Mouse (Mus musculus): ENCODE measurements at regions not wholly inside any gene's neighbourhood (a gene's known extent, or its start where the extent isn't known, plus 50 kb on each side); places are given as distances from the start of the nearest gene placed in this dataset.

GRCm38 (mm10) chr1:35331602-35332339 lies 482.0 kb downstream of the Plekhb2 start:
- ATAC-seq (replicated peaks in 1 of 2; ENCODE audit: insufficient read depth in 1 of 2, low FRiP score in 2 of 2, low TSS enrichment in 1 of 2, low read depth in 1 of 2, poor library complexity in 2 of 2, severe bottlenecking in 2 of 2): peak in 1 of 2 experiments; percentile 44; a peak in 2 of 4 replicates

GRCm38 (mm10) chr1:35332340-35332684 lies 482.5 kb downstream of the Plekhb2 start:
- ATAC-seq (replicated peaks in 1 of 2; ENCODE audit: insufficient read depth in 1 of 2, low FRiP score in 2 of 2, low TSS enrichment in 1 of 2, low read depth in 1 of 2, poor library complexity in 2 of 2, severe bottlenecking in 2 of 2): peak; percentile 86 to 89

- ATAC-seq (replicated peaks in 1 of 2; ENCODE audit: insufficient read depth in 1 of 2, low FRiP score in 2 of 2, low TSS enrichment in 1 of 2, low read depth in 1 of 2, poor library complexity in 2 of 2, severe bottlenecking in 2 of 2): no peak
These were observed 487.9 kb downstream of the Plekhb2 start for GRCm38 (mm10) chr1:35337647-35338046.

GRCm38 (mm10) chr1:35338184-35338583 lies 488.4 kb downstream of the Plekhb2 start:
- ATAC-seq (replicated peaks in 1 of 2; ENCODE audit: insufficient read depth in 1 of 2, low FRiP score in 2 of 2, low TSS enrichment in 1 of 2, low read depth in 1 of 2, poor library complexity in 2 of 2, severe bottlenecking in 2 of 2): peak; percentile 89 to 96

GRCm38 (mm10) chr1:35344539-35344938 lies 494.8 kb downstream of the Plekhb2 start:
- ATAC-seq (replicated peaks in 1 of 2; ENCODE audit: insufficient read depth in 1 of 2, low FRiP score in 2 of 2, low TSS enrichment in 1 of 2, low read depth in 1 of 2, poor library complexity in 2 of 2, severe bottlenecking in 2 of 2): no peak

- no peak for ATAC-seq (replicated peaks in 1 of 2; ENCODE audit: insufficient read depth in 1 of 2, low FRiP score in 2 of 2, low TSS enrichment in 1 of 2, low read depth in 1 of 2, poor library complexity in 2 of 2, severe bottlenecking in 2 of 2)
These were observed 498.5 kb downstream of the Plekhb2 start for GRCm38 (mm10) chr1:35348294-35348693.

- no peak for ATAC-seq (replicated peaks in 1 of 2; ENCODE audit: insufficient read depth in 1 of 2, low FRiP score in 2 of 2, low TSS enrichment in 1 of 2, low read depth in 1 of 2, poor library complexity in 2 of 2, severe bottlenecking in 2 of 2)
These were observed 509.2 kb downstream of the Plekhb2 start for GRCm38 (mm10) chr1:35358981-35359380.

GRCm38 (mm10) chr1:35361465-35361864 lies 511.7 kb downstream of the Plekhb2 start:
- ATAC-seq (replicated peaks in 1 of 2; ENCODE audit: insufficient read depth in 1 of 2, low FRiP score in 2 of 2, low TSS enrichment in 1 of 2, low read depth in 1 of 2, poor library complexity in 2 of 2, severe bottlenecking in 2 of 2): no peak

- ATAC-seq (replicated peaks in 1 of 2; ENCODE audit: insufficient read depth in 1 of 2, low FRiP score in 2 of 2, low TSS enrichment in 1 of 2, low read depth in 1 of 2, poor library complexity in 2 of 2, severe bottlenecking in 2 of 2): no peak
These were observed 513.1 kb downstream of the Plekhb2 start for GRCm38 (mm10) chr1:35362836-35363235.

GRCm38 (mm10) chr1:35366559-35366958 lies 516.8 kb downstream of the Plekhb2 start:
- ATAC-seq (replicated peaks in 1 of 2; ENCODE audit: insufficient read depth in 1 of 2, low FRiP score in 2 of 2, low TSS enrichment in 1 of 2, low read depth in 1 of 2, poor library complexity in 2 of 2, severe bottlenecking in 2 of 2): no peak

- ATAC-seq (replicated peaks in 1 of 2; ENCODE audit: insufficient read depth in 1 of 2, low FRiP score in 2 of 2, low TSS enrichment in 1 of 2, low read depth in 1 of 2, poor library complexity in 2 of 2, severe bottlenecking in 2 of 2): no peak
These were observed 523.0 kb downstream of the Plekhb2 start for GRCm38 (mm10) chr1:35372751-35373150.

- ATAC-seq (replicated peaks in 1 of 2; ENCODE audit: insufficient read depth in 1 of 2, low FRiP score in 2 of 2, low TSS enrichment in 1 of 2, low read depth in 1 of 2, poor library complexity in 2 of 2, severe bottlenecking in 2 of 2): no peak
These were observed 531.0 kb downstream of the Plekhb2 start for GRCm38 (mm10) chr1:35380633-35381385.

GRCm38 (mm10) chr1:35385430-35385829 lies 535.7 kb downstream of the Plekhb2 start:
- peak; percentile 46 to 76; a peak in 3 of 4 replicates for ATAC-seq (replicated peaks in 1 of 2; ENCODE audit: insufficient read depth in 1 of 2, low FRiP score in 2 of 2, low TSS enrichment in 1 of 2, low read depth in 1 of 2, poor library complexity in 2 of 2, severe bottlenecking in 2 of 2)

GRCm38 (mm10) chr1:35388181-35388580 lies 538.4 kb downstream of the Plekhb2 start:
- peak; percentile 36 to 50; a peak in 2 of 4 replicates for ATAC-seq (replicated peaks in 1 of 2; ENCODE audit: insufficient read depth in 1 of 2, low FRiP score in 2 of 2, low TSS enrichment in 1 of 2, low read depth in 1 of 2, poor library complexity in 2 of 2, severe bottlenecking in 2 of 2)

- no peak for ATAC-seq (replicated peaks in 1 of 2; ENCODE audit: insufficient read depth in 1 of 2, low FRiP score in 2 of 2, low TSS enrichment in 1 of 2, low read depth in 1 of 2, poor library complexity in 2 of 2, severe bottlenecking in 2 of 2)
These were observed 540.6 kb downstream of the Plekhb2 start for GRCm38 (mm10) chr1:35390371-35390770.

- ATAC-seq (replicated peaks in 1 of 2; ENCODE audit: insufficient read depth in 1 of 2, low FRiP score in 2 of 2, low TSS enrichment in 1 of 2, low read depth in 1 of 2, poor library complexity in 2 of 2, severe bottlenecking in 2 of 2): no peak
These were observed 541.2 kb downstream of the Plekhb2 start for GRCm38 (mm10) chr1:35390858-35391586.

- ATAC-seq (replicated peaks in 1 of 2; ENCODE audit: insufficient read depth in 1 of 2, low FRiP score in 2 of 2, low TSS enrichment in 1 of 2, low read depth in 1 of 2, poor library complexity in 2 of 2, severe bottlenecking in 2 of 2): no peak
These were observed 543.9 kb downstream of the Plekhb2 start for GRCm38 (mm10) chr1:35393550-35394118.
